Mouse (Mus musculus) heart, adult 2 months (tissue): ENCODE data around the gene Rftn2.

Experiments
- CTCF ChIP-seq: fragments of 200-600 bp; IDR thresholded peaks from 2 replicates; pipeline ENCODE4 v1.8.1; 2022; ENCODE audit warnings: antibody characterized with exemption, mild to moderate bottlenecking, moderate library complexity
- EP300 ChIP-seq: fragments of 200-500 bp; IDR thresholded peaks from 2 replicates; pipeline ENCODE4 v1.6.1; 2011; ENCODE audit warnings: low read depth, low read length, control low read depth; ENCODE audit not compliant: insufficient read depth
- POLR2A ChIP-seq: fragments of 200-500 bp; IDR thresholded peaks from 2 replicates; pipeline ENCODE4 v1.6.1; 2011; ENCODE audit warnings: mild to moderate bottlenecking, low read depth, low read length, control low read depth; ENCODE audit not compliant: insufficient read depth

- TF ChIP-seq CTCF, result no peak
- TF ChIP-seq POLR2A, result no peak
- TF ChIP-seq EP300, result no peak
These were observed 3.6 kb downstream of the Rftn2 start for GRCm38 (mm10) chr1:55223026-55223425.
